Mouse (Mus musculus): ENCODE measurements around the gene Tgfbrap1. TPM values are rescaled to one million over a fixed set of nuclear protein-coding genes. Genes with fewer than 3 reads are reported as not detected.
"Not testable (repeated sequence)": the region's sequence is repeated elsewhere in the genome, so short reads cannot be mapped to it uniquely, and the experiment has no call there.

Tgfbrap1 gene
- polyA plus RNA-seq, 1 experiment, result 28.7 TPM

DNA sequence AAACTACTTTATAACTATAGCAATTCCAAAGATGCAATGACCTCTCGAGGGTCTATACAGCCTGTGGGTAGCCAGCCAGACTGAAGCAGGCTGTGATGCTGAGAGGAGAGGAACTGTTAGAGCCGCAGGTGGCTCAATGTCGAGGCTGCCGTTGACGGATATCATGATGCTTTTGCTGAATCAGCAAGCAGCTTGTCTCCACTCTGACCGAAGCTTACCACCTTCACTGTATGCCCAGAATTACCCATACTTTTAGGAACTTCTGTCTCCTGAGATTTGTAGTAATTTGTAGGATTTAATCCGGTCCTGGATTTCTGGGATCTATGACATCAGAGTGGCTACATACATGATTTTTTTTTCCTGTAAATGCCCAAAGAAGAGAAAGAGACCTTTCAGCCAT lies 62.4 kb downstream of the Tgfbrap1 start:
- DNase-seq (ENCODE audit: low read depth), result no peak

DNA sequence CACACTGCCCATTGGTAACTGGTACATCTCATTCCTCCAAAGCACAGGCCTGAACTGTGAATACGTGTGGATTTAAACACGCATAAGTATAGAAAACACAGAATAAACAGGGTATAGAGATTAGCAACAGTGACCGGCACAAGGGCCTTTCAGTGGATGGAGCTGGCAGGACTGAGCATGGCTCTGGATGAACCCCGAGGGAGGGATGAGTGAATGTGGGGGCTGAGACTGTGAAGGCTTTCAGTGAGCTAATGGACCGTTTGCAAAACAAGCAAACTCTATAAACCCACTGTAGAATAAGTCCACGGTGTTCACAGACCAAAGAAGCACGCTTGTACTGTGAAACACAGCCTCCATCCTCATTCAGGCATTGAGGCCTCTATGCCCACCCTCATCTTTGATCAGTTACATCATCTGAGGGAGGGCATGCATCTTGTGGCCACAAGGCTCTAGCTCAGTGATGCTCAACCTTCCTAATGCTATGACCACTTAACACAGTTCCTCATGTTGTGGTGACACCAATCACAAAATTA lies 83.2 kb downstream of the Tgfbrap1 start:
- not testable (repeated sequence) for DNase-seq (ENCODE audit: low read depth)

DNA sequence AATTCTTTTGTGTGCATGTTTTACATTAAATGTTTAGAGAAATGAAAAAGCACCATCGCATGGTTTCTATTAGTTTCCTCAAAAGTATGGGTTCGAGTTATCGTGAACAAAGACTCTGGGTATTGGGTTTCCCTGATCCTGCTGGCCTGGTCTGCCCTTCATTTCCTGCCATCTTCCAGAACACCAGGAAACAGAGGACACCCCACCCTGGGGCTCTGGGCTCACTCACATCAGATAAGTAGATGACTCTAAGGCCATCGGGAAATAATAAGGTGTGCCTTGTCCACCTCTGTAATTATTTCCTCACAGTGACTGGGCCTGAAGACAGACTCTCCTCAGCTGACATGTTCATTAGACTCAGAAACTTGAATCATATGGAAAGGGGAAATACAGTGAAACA lies 88.0 kb downstream of the Tgfbrap1 start:
- DNase-seq (ENCODE audit: low read depth), result no peak

GRCm38 (mm10) chr1:43006524-43006923 lies 91.9 kb downstream of the Tgfbrap1 start:
- DNase-seq (ENCODE audit: low read depth), result no peak

DNA sequence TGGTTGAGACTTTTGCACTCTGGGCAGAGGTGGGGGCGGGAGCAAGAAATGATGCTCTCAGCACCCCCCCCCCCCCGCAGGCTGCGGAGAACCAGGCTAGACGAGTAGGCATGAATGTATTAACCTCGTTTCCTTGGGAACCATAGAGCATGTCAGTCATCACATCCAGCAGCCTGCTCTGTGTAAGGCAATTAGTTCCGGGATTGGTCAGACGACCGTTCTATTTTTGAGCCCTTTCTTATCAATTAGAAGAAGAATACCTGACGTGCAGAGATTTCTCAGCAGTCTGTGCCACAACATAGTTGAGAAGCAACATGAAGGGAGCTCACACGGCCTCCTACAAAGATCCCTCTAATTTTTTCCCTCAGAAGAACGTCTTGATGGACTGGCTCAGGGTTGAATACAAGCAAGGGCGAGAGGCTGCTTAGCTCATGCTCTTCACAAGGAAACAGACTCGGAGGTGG lies 92.4 kb downstream of the Tgfbrap1 start:
- DNase-seq (ENCODE audit: low read depth), result no peak

Other genes starting within 250 kb of the Tgfbrap1 start
- 18.9 and 24.5 TPM in 2 replicates for gene Mrps9, start 247.4 kb downstream of the Tgfbrap1 start, polyA plus RNA-seq (2012; rRNA removed)
- gene Gpr45, start 145.8 kb downstream of the Tgfbrap1 start, polyA plus RNA-seq (2012; rRNA removed), result 19.0 and 25.7 TPM in 2 replicates
- 7.2 and 8.4 TPM in 2 replicates for gene AI597479, start 73 bp upstream of the Tgfbrap1 start, polyA plus RNA-seq (2012; rRNA removed)
- 13.6 and 15.4 TPM in 2 replicates for gene Fhl2, start 98.3 kb upstream of the Tgfbrap1 start, polyA plus RNA-seq (2012; rRNA removed)

Measured in gonadal fat pad, adult 2 months (tissue).